Mouse (Mus musculus) granulocyte monocyte progenitor cell, adult 5-6 weeks (primary cell): Measurements from ENCODE around the gene Nfic. TPM values are rescaled to one million over a fixed set of nuclear protein-coding genes. Genes with fewer than 3 reads are reported as not detected.

Experiments
- ATAC-seq: replicated peaks from 2 replicates; pipeline ENCODE4 v1.8.0; 2016; ENCODE audit warnings: mild to moderate bottlenecking, moderate TSS enrichment, inconsistent platforms; ENCODE audit not compliant: poor library complexity, severe bottlenecking
- total RNA-seq, 2 experiments: library from RNA; stranded (forward) in 1 of 2; stranded (reverse) in 1 of 2; fragments of 200-712, 200-1000 nt in 1 of 2; fragments of >200 nt in 1 of 2; fragmentation: Nextera tagmentation in 1 of 2; gene quantifications; 2 replicates each; pipeline ENCODE4 v1.2.3; 2014 to 2017

Nfic gene
- total RNA-seq, 2 experiments from 2014 or later: 5.3 to 39.6 TPM

DNA sequence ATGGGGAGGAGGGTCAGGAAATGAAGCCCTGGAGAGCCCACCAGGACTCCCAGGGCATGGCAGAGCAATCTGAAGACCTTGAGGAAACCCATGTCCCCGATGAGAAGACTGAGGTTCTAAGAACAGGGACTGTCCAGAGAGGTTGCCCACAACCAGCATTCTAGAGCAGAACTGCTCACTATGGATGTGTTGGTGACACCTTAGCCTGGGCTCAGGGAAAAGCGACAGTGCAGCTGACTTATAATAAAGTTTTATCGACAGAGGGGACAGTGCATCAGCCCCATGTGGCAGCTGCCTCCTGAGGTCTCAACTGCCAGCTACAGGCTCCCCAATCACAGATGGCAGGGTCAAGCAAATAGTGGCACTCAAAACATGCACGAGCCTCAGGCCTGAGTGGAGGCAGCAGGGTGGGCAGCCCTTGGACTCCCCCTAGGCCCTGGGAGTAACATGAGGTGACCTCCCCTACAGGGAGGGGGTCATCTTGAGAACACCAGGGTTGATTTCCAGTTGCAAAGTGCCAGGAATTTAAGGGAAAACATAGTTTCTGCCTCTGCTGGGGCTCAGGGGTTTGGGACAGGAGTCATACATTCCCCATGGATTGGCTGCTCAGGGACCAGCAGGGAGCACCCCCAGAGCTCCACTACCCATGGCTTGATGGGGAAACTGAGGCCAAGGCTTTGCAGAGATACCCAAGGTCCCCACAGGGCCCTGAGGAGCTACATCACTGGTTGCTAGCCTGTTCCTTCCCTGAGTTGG lies 34.2 kb downstream of the Nfic start:
- no peak for ATAC-seq

DNA sequence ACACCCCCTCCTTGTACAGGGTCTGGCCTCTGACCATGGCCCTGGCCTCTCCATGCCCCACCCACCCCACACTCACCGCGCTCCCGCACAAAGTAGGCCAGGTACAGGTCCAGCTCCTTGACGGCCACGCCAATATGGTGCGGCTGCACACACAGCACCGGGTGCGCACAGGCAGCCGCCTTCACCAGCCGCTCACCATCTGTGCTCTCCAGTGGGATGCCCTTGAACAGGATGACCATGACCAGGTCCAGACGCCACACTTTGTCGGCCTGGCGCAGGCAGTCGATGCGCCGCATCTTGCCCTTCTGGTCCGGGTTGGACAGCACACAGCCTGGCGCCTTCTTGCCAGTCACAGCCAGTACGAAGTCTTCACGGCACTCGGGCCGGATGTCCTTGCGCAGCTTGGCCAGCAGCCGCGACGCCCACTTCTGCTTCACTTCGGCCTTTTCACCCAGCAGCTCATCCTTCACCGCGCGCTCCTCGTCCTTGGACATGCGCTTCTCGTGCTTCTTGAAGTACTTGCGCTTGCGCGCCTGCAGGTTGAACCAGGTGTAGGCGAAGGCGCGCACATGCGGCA lies 35.2 kb downstream of the Nfic start:
- no peak for ATAC-seq

DNA sequence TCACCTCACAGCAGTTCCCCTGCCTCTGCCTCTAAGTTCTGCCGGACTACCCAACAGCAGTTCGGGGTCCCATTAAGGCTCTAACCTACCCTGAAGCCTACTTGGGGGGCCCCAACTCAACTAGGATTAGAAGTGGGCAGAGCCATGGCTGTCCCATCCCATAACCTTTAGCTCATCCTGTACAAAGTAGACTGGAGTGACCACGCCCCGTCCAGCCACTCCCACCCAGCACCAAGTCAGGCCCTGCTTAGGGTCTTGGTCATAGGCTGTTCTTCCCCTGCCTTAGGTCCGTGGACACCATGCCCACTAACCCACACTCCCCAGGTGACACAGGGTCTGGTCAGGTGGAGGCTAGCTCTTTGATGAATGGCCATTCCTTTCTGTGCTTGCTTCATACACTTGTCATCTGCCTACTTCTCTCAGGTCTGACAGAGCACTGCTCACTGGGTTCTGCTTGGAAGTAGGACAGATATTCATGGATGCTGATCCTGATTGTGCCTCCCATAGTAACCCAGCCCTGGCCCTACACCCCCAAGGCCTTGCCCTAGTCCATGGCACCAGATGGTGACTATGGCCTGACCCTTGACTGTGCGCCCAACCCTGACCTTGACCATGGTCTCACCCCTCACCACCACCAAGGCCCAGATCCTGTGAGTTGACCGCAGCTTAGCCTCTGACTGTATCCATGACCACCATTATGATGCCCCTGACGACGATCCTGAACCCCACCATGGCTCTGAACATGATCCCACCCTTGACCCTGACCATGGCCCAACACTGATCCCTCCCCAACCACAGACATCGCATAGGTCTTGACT lies 36.1 kb downstream of the Nfic start:
- ATAC-seq: no peak

DNA sequence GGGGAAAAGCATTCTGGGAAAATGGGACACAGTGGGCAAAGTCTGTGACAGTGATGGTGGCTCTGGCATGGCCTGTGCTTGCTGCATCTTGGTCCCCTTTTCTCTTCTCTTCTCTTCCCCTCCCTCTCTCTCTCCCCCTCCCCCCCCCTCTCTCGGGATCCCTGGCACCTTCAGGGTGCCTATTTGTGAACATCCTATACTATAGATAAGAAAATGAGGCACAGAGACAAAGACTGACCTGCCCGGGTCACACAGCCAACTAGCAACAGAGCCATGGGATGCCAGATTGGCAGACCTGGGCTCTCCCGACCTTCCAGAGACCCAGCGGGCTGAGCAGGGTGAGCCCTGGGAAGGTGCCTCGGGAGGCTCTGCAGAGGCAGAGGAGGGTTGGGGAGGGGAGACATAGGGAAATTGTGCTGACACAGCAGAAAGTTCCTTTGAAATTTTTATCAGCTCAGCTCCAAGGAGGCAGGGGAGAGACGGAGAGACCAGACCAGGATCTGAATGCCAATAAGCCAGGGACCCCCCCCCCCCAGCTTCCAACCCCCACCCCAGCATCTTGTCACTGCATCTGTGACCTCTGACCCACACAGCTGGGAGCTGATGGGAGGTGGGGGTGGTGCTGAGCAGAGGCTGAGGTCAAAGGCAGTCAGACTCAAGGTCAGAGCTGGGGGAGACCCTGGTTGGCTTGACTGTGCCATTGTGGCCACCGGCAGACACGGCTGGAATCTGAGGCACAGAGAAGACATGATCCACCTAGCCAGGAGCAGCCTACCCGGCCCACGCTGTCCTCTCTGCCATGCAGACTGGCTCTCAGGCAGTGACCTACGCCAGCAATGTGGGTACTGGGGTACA lies 37.0 kb downstream of the Nfic start:
- ATAC-seq: no peak

DNA sequence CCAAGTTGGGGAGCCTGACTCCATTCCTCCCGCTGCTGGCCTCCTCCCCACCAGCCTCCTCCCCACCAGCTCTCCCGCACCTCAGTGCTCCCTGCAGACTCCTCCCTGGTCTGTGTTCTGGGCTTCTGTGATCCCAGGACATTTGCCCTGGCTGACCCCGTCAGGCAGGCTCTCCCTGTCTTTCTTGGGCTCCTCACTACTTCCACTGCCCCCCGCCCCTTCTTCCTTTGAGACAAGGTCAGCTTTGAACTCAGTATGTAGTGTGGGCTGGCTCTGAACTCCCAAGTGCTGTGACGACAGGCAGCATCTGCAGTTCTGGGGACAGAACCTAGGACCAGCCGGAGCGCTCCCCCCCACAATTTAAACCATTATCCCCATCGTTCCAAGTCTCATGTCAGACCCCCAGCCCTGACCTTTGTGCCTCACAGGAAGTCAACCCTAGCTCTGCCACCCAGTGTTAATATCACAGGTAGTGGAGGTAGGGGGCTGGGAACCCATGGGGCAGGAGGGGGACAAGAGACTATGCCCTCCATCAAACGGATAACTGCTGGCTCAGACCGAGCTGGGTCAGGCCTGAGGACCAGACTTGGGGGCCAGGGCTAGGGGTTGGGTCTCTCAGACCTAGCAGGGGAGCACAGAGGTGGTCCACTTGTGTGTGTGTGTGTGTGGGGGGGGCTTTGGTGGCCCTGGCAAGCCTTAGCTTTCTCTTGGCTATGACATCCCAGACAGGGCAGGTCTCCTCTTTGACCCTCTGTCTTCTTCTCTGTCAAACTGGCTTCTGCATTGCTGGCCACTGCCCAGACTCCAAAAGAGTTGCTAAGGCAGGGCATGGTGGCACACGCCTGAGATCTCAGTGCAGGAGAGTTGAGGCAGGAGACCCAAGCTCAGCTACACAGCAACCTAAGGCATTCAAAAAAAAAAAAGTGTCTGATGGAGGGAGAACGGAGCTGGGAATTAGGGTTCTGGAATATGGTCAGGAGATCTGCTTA lies 37.9 kb downstream of the Nfic start:
- no peak for ATAC-seq

DNA sequence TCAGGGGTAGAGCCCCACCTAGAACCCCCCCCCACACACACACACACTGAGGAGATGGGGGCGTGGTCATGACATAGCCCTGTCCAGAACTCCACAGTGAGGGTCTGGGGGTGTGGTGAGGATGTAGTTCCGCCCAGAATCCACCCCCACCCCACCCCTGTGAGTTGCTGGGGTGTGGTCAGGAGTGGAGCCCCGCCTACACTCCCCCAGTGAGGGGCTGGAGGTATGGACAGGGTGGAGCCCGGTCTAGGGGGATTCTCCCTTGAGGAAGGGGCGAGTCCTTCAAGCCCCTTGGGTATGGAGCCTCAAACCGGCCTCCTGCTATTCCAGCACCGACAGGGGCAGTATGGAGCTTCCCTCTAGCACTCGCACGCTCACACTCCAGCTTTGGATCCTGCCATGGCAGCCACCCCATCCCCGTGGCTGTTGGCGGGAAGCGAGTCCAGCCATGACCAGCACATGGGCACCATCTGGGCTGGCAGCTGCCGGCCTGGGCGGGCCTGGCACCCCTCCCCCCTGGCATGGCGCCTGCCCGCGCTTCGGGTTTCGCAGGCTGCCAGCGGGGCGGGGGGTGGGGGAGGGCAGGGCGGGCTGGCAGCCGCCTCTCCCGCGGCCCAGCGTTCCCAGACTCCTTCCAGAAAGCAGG lies 38.7 kb downstream of the Nfic start:
- peak; percentile 37 for ATAC-seq

DNA sequence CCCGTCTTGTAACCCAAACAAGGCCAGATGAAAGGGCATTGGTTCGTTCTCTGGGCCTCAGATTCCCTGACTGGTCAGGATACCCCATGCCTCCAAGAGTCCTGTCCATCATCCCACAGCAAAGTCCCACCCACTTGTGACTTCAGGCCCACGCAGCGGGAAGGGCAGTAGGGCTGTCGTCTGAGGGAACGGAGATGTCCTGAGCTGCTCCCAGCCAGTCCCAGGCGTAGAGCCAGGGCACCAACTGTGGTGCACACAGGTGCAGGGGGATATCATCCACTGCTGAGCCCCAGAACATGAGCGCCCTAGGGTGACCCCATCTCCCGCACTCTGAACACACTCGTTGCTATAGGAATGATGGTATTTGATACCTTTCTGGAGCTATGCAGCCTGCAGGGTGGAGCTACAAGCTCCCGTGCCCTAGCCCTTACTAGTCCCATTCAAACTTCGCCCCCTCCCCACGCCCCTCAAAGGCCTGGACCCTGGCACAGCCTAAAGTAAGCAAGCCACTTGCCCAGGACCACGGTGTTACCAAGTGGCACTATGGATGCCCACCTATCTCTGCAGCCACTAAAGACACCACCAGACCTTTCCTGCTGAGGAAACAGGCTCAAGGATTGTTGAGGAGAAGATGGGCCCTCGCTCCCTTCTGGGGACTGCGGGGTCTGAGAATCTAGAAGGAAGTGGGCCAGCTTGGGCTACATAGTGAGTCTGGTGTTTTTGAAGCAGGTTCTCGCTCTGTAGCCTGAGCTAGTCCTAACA lies 39.7 kb downstream of the Nfic start:
- ATAC-seq: no peak

DNA sequence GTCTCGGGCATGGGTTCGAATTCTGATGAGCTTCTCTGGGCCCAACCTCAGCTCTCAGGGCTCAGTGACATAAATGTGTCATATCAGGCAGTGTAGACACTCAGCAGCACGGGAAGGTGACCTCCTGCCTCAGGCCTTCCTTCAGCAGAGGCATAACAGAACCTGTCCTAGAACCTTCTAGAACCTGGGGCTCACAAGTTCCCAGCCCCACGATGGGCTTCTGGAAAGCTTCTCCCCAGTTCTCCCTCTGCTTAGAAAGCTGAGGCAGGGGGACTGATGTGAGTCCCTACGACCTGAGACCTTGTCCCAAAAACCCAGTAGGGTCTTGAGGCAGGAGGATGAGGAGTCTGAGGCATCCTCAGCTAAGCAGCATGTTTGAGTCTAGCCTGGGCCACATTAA lies 40.3 kb downstream of the Nfic start:
- no peak for ATAC-seq

DNA sequence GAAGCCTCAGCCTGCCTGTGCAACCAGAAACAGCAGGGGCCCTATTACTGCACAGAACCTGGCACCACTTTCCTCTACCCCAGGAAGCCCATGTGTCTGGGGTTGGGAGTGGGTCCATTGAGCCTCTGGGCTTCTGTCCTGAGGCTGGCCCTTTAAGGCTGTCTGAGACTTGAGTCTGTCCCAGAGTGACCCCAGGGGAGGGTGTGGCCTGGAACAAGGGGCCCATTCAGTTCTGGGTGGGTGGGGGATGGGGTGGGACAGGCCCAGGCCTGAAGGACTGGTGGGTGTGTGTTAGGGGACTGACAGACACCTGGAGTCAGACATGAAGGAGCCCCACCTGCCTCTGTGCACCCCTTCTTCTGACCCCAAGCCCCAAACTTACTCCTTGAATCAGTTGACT lies 40.8 kb downstream of the Nfic start:
- ATAC-seq: no peak

DNA sequence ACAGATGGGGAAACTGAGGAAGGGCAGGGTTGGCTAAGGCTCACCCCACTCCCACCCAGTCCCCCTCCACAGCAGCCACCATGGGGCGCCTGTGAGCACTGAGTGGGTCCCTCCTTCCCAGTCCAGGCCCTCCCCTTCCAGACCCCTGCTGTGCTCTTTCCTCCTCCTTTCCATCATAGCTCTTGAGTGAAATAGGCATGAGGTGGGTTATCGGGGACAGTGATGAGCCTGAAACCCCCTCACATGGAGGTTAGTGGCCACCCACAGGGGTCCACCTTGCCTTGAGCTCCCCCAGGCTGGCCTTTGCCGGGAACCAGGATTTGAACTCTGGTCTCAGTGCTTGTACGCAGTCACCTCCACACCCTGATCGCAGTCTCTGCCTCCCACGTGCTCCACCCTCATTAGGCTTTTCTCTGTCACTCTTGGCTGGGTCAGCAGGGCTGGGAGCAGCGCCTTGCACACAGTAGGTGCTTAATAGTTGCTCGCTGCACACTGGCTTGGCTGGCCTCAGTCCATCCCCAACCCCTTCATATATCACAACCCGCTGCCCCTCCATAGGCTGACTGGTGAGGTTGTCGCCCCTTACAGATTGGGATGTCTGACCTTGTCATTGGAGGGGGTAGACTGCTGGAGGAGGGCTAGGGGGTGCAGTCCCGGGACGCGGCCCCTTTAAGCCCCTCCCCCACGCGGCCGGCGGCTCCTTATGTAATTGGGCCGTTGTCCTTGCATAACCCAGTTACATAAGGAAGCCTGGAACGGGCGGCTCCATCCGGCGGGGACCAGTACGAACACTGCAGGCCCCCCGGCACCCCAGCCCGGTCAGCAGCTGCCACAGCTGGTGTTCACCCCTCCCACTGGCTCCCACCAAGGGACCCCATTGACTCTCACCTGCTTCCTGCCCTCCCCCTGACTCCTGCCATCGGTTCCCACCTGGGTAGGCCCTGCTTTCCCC lies 41.8 kb downstream of the Nfic start:
- peak; percentile 64 for ATAC-seq

DNA sequence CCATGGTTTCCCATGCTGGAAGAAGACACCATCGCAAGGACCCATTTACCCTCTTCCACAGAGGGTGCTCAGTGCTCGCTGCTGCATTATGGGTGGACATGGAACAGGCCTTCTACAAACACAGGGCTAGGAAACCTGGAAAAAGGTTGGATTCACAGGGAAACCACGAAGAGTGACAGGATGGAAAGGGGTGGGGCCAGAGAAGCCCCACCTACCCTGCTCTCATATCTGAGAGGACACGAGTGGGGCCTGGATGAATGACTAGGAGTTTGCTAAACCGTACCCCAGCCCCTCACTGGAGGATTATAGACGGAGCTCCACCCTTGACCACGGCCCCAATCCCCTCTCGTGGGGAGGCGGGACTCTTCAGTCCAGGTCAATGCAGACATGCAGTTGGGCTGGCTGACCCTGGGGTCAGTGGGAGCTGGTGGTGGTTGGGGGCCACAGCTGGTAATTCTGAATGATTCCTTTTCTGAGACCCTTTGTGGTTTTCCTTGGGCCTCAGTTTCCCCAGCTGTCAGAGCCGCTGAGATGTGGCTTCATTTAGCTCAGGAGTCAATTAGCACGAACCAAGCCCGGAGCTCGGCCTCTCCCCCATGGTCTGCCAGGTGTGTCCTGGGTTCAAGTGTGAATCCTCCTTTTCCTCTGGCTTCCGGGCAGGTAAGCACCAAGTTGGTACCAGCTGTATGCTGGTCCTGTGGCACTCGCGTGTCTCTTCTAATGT lies 42.7 kb downstream of the Nfic start:
- no peak for ATAC-seq

DNA sequence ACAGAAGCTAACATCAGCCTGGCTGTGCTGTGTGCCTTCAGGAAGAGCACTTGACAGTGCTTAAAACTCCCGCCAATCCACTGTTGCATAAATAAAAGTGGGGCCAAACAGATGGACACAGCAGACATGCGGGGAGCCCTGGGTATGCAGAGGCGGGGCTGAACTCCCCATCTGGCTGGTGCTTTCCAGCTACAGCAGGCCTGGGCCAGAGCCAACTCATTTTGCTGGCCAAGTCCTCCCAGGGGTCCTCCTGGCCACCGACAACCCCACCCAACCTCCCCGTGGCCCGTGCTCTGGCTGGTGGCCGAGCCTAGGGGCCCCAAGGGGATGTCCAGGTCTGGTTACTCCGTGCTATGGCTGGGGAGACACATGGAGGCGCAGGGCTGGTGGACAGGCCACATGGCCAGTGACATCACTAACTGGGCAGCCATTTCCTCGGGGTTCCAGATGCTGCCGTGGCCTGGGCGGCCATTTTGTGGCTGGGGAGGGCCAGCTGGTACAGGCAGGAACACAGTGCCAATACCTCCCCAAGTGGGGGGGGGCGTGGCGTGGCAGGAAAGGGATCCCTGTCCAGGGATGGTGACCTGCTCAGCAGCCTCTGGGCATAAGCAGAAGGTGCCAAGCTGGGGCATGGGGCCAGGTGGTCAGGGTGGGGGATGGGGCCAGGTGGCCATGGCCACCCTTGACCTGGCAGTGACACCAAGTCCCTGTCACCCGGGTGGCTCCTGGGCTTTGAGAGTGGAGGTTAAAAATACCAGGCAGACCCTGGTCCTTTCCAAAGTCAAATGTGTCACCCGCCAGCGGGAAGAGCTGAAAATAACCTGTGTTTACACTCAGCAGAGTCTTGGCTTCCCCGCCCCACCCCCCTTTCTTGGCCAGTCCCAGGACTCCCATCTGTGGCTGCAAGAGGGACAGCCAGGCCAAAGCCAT lies 43.7 kb downstream of the Nfic start:
- ATAC-seq: no peak

DNA sequence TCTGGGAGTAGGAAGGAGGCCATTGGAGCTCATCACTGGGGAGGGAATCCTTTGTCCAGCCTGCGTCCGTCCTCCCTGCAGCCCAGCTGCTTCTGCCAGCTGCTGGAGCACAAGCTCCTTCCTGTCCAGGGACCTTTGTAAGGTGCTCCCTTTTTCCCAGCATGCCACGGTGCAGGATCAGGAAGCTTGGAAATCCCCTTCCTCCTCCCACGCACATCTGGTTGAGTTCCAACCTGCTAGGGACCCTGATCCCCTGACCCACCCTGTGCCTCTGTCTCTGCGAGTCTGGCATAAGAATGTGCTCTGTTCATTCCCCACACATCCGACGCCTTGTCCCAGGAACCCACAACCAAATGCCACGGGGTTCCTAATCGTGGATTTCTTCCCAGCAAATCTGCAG lies 44.5 kb downstream of the Nfic start:
- ATAC-seq: no peak

DNA sequence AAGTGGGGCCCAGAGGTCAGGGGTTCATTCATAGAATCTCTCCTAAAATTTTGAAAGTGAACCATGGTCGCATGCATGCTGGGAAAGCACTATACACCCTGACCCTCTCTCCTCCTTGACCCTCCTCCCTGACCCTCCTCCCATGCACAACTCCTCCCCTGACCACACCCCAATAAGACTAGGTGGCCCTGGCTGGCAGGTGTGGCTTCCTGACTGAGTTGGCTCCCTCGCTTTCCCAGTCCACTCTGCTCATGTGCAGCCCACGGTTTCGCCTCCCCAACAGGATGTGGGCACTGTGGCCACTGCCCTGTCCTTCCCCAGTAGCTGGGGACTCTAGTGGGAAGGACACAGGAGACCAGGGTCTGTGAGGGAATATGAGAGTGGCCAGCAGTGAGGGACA lies 45.1 kb downstream of the Nfic start:
- ATAC-seq: no peak

DNA sequence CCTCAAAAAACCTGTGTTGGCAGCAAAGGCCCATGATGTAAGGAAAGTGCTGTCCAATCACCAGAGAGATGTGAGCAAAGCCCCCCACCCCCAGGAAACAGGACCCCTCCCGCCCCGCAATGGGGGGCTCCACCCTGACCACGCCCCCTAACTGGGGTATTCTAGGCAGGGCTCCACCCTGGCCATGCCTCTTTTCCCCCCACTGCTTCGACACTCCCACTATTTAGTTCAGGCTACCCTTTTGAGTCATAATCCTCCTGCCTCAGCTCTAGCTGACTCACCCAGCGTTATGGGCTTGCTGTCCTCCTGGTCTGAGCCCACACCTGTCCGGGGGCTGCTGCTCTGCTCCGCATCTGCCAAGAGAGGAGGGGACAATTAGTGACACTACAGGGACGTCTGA lies 46.1 kb downstream of the Nfic start:
- ATAC-seq: no peak
